Mouse (Mus musculus): ENCODE measurements at regions not wholly inside any gene's neighbourhood (a gene's known extent, or its start where the extent isn't known, plus 50 kb on each side); places are given as distances from the start of the nearest gene placed in this dataset.
A peak's percentile ranks its signal among the peaks of the same experiment; 100 is the strongest.

- no peak for DNase-seq (ENCODE audit: low spot score in 2 of 2)
Measured at GRCm38 (mm10) chr6:16064691-16065090, 344.2 kb downstream of the Mdfic start.

GRCm38 (mm10) chr6:16065121-16065520, 344.7 kb downstream of the Mdfic start:
- no peak for DNase-seq (ENCODE audit: low spot score in 2 of 2)

- DNase-seq (ENCODE audit: low spot score in 2 of 2), result no peak
Measured at GRCm38 (mm10) chr6:16076266-16076665, 355.8 kb downstream of the Mdfic start.

- no peak for DNase-seq (ENCODE audit: low spot score in 2 of 2)
Measured at GRCm38 (mm10) chr6:16077195-16077810, 356.8 kb downstream of the Mdfic start.

GRCm38 (mm10) chr6:16077917-16078316, 357.5 kb downstream of the Mdfic start:
- no peak for DNase-seq (ENCODE audit: low spot score in 2 of 2)

GRCm38 (mm10) chr6:16086952-16087537, 366.6 kb downstream of the Mdfic start:
- DNase-seq (ENCODE audit: low spot score in 2 of 2), result no peak

- DNase-seq (ENCODE audit: low spot score in 2 of 2), result no peak
Measured at GRCm38 (mm10) chr6:16098761-16099160, 378.3 kb downstream of the Mdfic start.

- no peak for DNase-seq (ENCODE audit: low spot score in 2 of 2)
Measured at GRCm38 (mm10) chr6:16141009-16141408, 420.5 kb downstream of the Mdfic start.

- no peak for DNase-seq (ENCODE audit: low spot score in 2 of 2)
Measured at GRCm38 (mm10) chr6:16144538-16144937, 424.1 kb downstream of the Mdfic start.

- DNase-seq (ENCODE audit: low spot score in 2 of 2), result no peak
Measured at GRCm38 (mm10) chr6:16150535-16150934, 430.1 kb downstream of the Mdfic start.

GRCm38 (mm10) chr6:16151478-16151877, 431.0 kb downstream of the Mdfic start:
- DNase-seq (ENCODE audit: low spot score in 2 of 2), result no peak

GRCm38 (mm10) chr6:16152691-16153090, 432.2 kb downstream of the Mdfic start:
- DNase-seq (ENCODE audit: low spot score in 2 of 2), result no peak

GRCm38 (mm10) chr6:16165012-16165411, 444.6 kb downstream of the Mdfic start:
- no peak for DNase-seq (ENCODE audit: low spot score in 2 of 2)

GRCm38 (mm10) chr6:16171871-16172270, 451.4 kb downstream of the Mdfic start:
- no peak for DNase-seq (ENCODE audit: low spot score in 2 of 2)

- no peak for DNase-seq (ENCODE audit: low spot score in 2 of 2)
Measured at GRCm38 (mm10) chr6:16177313-16177712, 456.9 kb downstream of the Mdfic start.

- no peak for DNase-seq (ENCODE audit: low spot score in 2 of 2)
Measured at GRCm38 (mm10) chr6:16187983-16188550, 467.6 kb downstream of the Mdfic start.

- DNase-seq (ENCODE audit: low spot score in 2 of 2), result no peak
Measured at GRCm38 (mm10) chr6:16212975-16213374, 492.5 kb downstream of the Mdfic start.

GRCm38 (mm10) chr6:16213635-16214034, 493.2 kb downstream of the Mdfic start:
- no peak for DNase-seq (ENCODE audit: low spot score in 2 of 2)

- peak in 1 of 2 experiments; percentile 12 for DNase-seq (ENCODE audit: low spot score in 2 of 2)
Measured at GRCm38 (mm10) chr6:16221002-16221627, 500.7 kb downstream of the Mdfic start.
